Mouse (Mus musculus) forebrain, embryonic 11.5 days (tissue): ENCODE results near the gene Thumpd3. TPM values are rescaled to one million over a fixed set of nuclear protein-coding genes. Genes with fewer than 3 reads are reported as not detected.

Experiments
- ATAC-seq: fragments of 200-750 bp; cut with Nextera tagmentation; replicated peaks from 2 replicates; pipeline ENCODE4 v1.8.0; 2017; ENCODE audit warnings: moderate TSS enrichment; ENCODE audit not compliant: low FRiP score
- DNase-seq: peaks from one replicate; pipeline ENCODE4 v3.0.0-alpha.2; 2017; ENCODE audit warnings: low spot score
- H3K27ac ChIP-seq: fragments of 300-500 bp; sonication (generic); 2 replicates; pipeline ENCODE4 v1.5.1; 2014; ENCODE audit warnings: low read depth, low read length
- H3K27me3 ChIP-seq: fragments of 300-500 bp; sonication (generic); 2 replicates; pipeline ENCODE4 v1.6.1; 2014; ENCODE audit warnings: mild to moderate bottlenecking, low read length, mixed read lengths; ENCODE audit not compliant: control insufficient read depth, insufficient read depth
- H3K36me3 ChIP-seq: fragments of 300-500 bp; sonication (generic); 2 replicates; pipeline ENCODE4 v1.6.1; 2014; ENCODE audit warnings: mild to moderate bottlenecking, low read length, moderate library complexity, mixed read lengths; ENCODE audit not compliant: control insufficient read depth, insufficient read depth
- H3K4me1 ChIP-seq: fragments of 300-500 bp; sonication (generic); replicated peaks from 2 replicates; pipeline ENCODE4 v1.6.1; 2014; ENCODE audit warnings: low read length, mixed read lengths; ENCODE audit not compliant: control insufficient read depth, insufficient read depth
- H3K4me2 ChIP-seq: fragments of 300-500 bp; sonication (generic); 2 replicates; pipeline ENCODE4 v1.6.1; 2014; ENCODE audit warnings: low read depth, mild to moderate bottlenecking, low read length, moderate library complexity, mixed read lengths; ENCODE audit not compliant: severe bottlenecking
- H3K4me3 ChIP-seq: fragments of 300-500 bp; sonication (generic); 2 replicates; pipeline ENCODE4 v1.5.1; 2014; ENCODE audit warnings: low read depth, low read length
- H3K9ac ChIP-seq: fragments of 300-500 bp; sonication (generic); 2 replicates; pipeline ENCODE4 v1.6.1; 2014; ENCODE audit warnings: low read length
- H3K9me3 ChIP-seq: fragments of 300-500 bp; sonication (generic); 2 replicates; pipeline ENCODE4 v1.6.1; 2016; ENCODE audit warnings: low read length, mixed read lengths; ENCODE audit not compliant: control insufficient read depth
- WGBS: fragments of 180-500 bp; shearing (Covaris S2); extraction: QIAGEN DNeasy Blood & Tissue Kit; methylation state at CpG from one replicate; pipeline ENCODE4 v1.1.7; 2014; 5-methylcytosine and 5-hydroxymethylcytosine counted together
- polyA plus RNA-seq: library from polyadenylated mRNA; unstranded; fragments of >200 nt; fragmentation: Nextera tagmentation; extraction: Ambion mirVana; gene quantifications from 2 replicates; pipeline ENCODE4 v1.2.1, GENCODE M21; 2014

Thumpd3 gene
- polyA plus RNA-seq, 1 experiment from 2014 or later = 58.6 TPM

GRCm38 (mm10) chr6:113109378-113109777 lies 63.4 kb downstream of the Thumpd3 start:
- no peaks in the 10 kb centered on the region for H3K27me3 ChIP-seq
- no peak for ATAC-seq
- no peak overlapping the region for H3K4me2 ChIP-seq
- no peak overlapping the region for H3K27ac ChIP-seq
- DNase-seq = no peak
- H3K36me3 ChIP-seq = peaks cover 2% of the 10 kb centered on the region
- no peak overlapping the region for H3K9ac ChIP-seq
- 90% methylated on average over 3 of the region's 3 CpGs for WGBS
- H3K4me3 ChIP-seq = no peak overlapping the region
- no peaks in the 10 kb centered on the region for H3K9me3 ChIP-seq
- H3K4me1 ChIP-seq = no peaks in the 10 kb centered on the region

- ATAC-seq (no peak), DNase-seq (no peak)
- H3K4me2 ChIP-seq = no peak overlapping the region
- H3K36me3 ChIP-seq = peaks cover 2% of the 10 kb centered on the region
- H3K9ac ChIP-seq = no peak overlapping the region
- no peak overlapping the region for H3K4me3 ChIP-seq
- no peak overlapping the region for H3K27ac ChIP-seq
- WGBS = 93% methylated on average over 7 of the region's 7 CpGs
- H3K27me3 ChIP-seq = no peaks in the 10 kb centered on the region
- no peaks in the 10 kb centered on the region for H3K9me3 ChIP-seq
- H3K4me1 ChIP-seq = no peaks in the 10 kb centered on the region
These were observed 63.9 kb downstream of the Thumpd3 start for GRCm38 (mm10) chr6:113109956-113110355.

Other genes starting within 250 kb of the Thumpd3 start
- gene Srgap3, start 99.0 kb upstream of the Thumpd3 start, polyA plus RNA-seq = 37.8 and 38.5 TPM in 2 replicates
- 88.6 and 92.3 TPM in 2 replicates for gene Setd5, start 31.1 kb downstream of the Thumpd3 start, polyA plus RNA-seq
- 6.6 and 6.8 TPM in 2 replicates for gene Lhfpl4, start 149.2 kb downstream of the Thumpd3 start, polyA plus RNA-seq
- gene Mtmr14, start 191.6 kb downstream of the Thumpd3 start, polyA plus RNA-seq = 50.5 and 50.8 TPM in 2 replicates
- 0.13 and 0.52 TPM in 2 replicates for gene Cpne9, start 236.1 kb downstream of the Thumpd3 start, polyA plus RNA-seq